Mouse (Mus musculus): ENCODE measurements around the gene Gngt2. TPM values are rescaled to one million over a fixed set of nuclear protein-coding genes. Genes with fewer than 3 reads are reported as not detected.

The Gngt2 gene
- 11.1 and 12.5 TPM in 2 replicates for polyA plus RNA-seq (2015; fragmentation: Nextera tagmentation; extraction: Ambion mirVana)

DNA sequence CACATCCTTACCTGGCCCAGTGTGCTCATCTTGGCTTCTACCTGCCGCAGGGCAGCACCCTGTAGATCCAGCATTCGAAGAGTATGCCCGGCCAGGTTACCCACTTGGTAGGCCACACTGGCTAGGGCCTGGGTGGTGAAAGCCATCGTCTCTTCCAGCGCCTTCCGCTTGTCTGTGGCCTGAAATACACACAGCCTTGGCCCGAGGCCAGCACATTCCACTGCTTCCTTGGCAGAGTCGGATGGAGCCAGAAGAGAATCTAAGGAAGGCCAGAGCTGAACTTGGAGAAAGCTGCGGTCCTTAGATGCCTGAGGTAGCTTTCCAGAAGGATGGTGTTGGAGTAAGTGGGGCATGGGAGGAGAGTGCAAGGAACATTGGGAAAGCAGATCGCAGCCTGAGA, at the start of gene Gngt2:
Gene Gngt2, plus strand, starts transcription at position 158 of the 400 bp plus-strand sequence.
- peak; percentile 45; the same call in 1 of the 2 replicates for ATAC-seq (ENCODE audit: low FRiP score, low TSS enrichment)

DNA sequence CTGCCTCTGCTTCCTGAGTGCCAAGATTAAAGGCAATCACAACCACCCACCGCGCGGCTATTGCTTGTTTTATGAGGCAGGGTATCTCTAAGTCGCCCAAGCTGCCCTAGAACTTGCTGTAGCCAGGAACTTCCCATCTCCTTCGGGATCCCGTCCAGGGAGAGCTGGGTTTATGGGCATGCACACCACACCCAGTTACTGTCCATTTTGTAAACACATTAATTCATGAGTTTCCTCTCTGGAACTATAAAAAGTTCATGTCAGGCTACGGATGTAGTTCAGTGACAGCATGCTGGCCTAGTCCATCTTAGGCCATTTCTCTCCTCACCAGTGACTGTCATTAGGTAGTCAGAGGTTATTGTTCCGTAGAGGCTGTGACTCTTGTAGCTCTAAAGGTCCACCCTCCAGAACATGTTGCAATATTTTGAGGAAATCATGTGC, 47.5 kb upstream of the Gngt2 start:
- 71% methylated on average over 8 of the region's 8 CpGs for WGBS
- H3K4me1 ChIP-seq (replicated peaks; ENCODE audit: control insufficient read depth, insufficient read depth), result no peaks in the 10 kb centered on the region
- DNase-seq (ENCODE audit: low spot score) (no peak), ATAC-seq (ENCODE audit: low FRiP score, low TSS enrichment) (no peak)
- no peak overlapping the region for H3K4me3 ChIP-seq (ENCODE audit: low read depth, low read length)
- no peaks in the 10 kb centered on the region for H3K27me3 ChIP-seq (ENCODE audit: control insufficient read depth, insufficient read depth, low read length)
- no peak overlapping the region for H3K4me2 ChIP-seq (replicated peaks; ENCODE audit: low read depth)
- H3K9ac ChIP-seq (ENCODE audit: low read length), result no peak overlapping the region
- H3K36me3 ChIP-seq (ENCODE audit: control insufficient read depth, insufficient read depth, low read length), result no peaks in the 10 kb centered on the region
- H3K27ac ChIP-seq (replicated peaks), result no peak overlapping the region
- H3K9me3 ChIP-seq (ENCODE audit: control insufficient read depth, low read length), result no peaks in the 10 kb centered on the region
- TF ChIP-seq EP300 (optimal IDR thresholded peaks at IDR 0.05) (no peak), CTCF (IDR thresholded peaks at IDR 0.05; ENCODE audit: low read depth) (no peak)

More for the DNA sequence above, at the start of gene Gngt2:
- peaks cover 3% of the 10 kb centered on the region; the same call in 1 of the 2 replicates for H3K27me3 ChIP-seq (ENCODE audit: control insufficient read depth, insufficient read depth, low read length)
- H3K9me3 ChIP-seq (ENCODE audit: control insufficient read depth, low read length), result no peaks in the 10 kb centered on the region
- DNase-seq (ENCODE audit: low spot score), result peak; percentile 74
- no peak within 1 kb of the TSS for H3K4me3 ChIP-seq (ENCODE audit: low read depth, low read length)
- no peak within 1 kb of the TSS for H3K9ac ChIP-seq (ENCODE audit: low read length)
- 0 out of 2 replicates have a peak within 1 kb of the TSS, but pooled peaks have one; percentile 5 for H3K4me2 ChIP-seq (replicated peaks; ENCODE audit: low read depth)
- H3K36me3 ChIP-seq (ENCODE audit: control insufficient read depth, insufficient read depth, low read length), result 0 out of 2 replicates have a peak, but pooled peaks cover 2% of the 10 kb centered on the region
- TF ChIP-seq EP300 (optimal IDR thresholded peaks at IDR 0.05) (no peak), CTCF (IDR thresholded peaks at IDR 0.05; ENCODE audit: low read depth) (no peak)
- WGBS, result 33% methylated on average over 10 of the region's 10 CpGs
- no peak within 1 kb of the TSS; the same call in 1 of the 2 replicates for H3K27ac ChIP-seq (replicated peaks)
- no peaks in the 10 kb centered on the region; the same call in 1 of the 2 replicates for H3K4me1 ChIP-seq (replicated peaks; ENCODE audit: control insufficient read depth, insufficient read depth)

DNA sequence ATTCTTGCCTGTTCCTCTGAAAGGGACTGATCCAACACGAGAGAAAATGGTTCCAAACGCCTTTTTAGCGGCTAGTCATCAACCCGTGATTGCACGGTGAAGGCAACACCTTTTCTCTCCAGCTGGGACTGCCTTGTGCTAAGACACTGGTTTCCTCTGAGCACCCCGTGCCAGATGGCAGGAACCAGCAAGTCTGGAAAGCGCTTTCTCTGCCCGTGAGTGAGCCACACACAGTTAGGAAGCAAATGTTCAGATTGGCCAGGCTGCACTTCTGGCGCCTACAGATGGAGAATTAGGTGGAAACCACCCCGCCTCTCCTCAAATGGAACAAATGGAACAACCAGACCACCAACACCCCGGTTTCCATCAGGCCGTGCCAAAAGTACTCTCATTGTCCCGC, 45.2 kb upstream of the Gngt2 start:
- H3K9ac ChIP-seq (ENCODE audit: low read length), result no peak overlapping the region
- WGBS, result 84% methylated on average over 13 of the region's 13 CpGs

DNA sequence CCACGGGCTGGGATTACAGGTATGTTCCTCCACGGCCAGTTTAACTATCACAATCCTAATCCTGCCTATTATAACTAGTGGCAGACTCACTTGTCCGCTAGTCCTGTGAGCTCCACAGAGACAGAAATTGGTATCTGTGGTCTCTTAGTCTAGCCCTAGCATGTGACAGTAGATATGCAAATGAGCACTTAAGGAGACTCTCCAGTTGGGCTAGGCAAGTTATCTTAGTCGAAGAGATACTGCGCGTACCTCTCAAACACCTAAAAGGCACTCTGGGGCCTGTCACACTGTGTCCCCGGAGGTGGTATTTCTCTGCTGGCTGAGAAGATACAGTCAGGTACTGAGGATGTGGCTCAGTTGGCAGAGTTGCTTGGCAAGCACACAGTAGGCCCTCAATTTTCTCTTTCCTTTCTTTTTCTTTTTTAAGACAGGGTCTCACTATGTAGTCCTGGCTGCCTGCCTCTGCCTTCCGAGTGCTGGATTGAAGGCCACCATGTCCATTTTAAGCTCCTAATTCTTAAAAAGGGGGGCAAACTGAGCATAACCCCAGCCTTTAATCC, 44.0 kb upstream of the Gngt2 start:
- no peak overlapping the region for H3K4me3 ChIP-seq (ENCODE audit: low read depth, low read length)
- H3K36me3 ChIP-seq (ENCODE audit: control insufficient read depth, insufficient read depth, low read length), result no peaks in the 10 kb centered on the region
- no peak for TF ChIP-seq CTCF (IDR thresholded peaks at IDR 0.05; ENCODE audit: low read depth)
- no peak for TF ChIP-seq EP300 (optimal IDR thresholded peaks at IDR 0.05)
- ATAC-seq (ENCODE audit: low FRiP score, low TSS enrichment), result no peak
- no peaks in the 10 kb centered on the region; the same call in 1 of the 2 replicates for H3K4me1 ChIP-seq (replicated peaks; ENCODE audit: control insufficient read depth, insufficient read depth)
- H3K9ac ChIP-seq (ENCODE audit: low read length), result no peak overlapping the region
- no peak overlapping the region for H3K4me2 ChIP-seq (replicated peaks; ENCODE audit: low read depth)
- no peak for DNase-seq (ENCODE audit: low spot score)
- no peaks in the 10 kb centered on the region for H3K9me3 ChIP-seq (ENCODE audit: control insufficient read depth, low read length)
- no peak overlapping the region for H3K27ac ChIP-seq (replicated peaks)
- H3K27me3 ChIP-seq (ENCODE audit: control insufficient read depth, insufficient read depth, low read length), result no peaks in the 10 kb centered on the region
- 93% methylated on average over 8 of the region's 8 CpGs for WGBS

More for the DNA sequence above, 45.2 kb upstream of the Gngt2 start:
- Histone ChIP-seq H3K27me3 (ENCODE audit: control insufficient read depth, insufficient read depth, low read length) (no peaks in the 10 kb centered on the region), H3K27ac (replicated peaks) (no peak overlapping the region), H3K9me3 (ENCODE audit: control insufficient read depth, low read length) (no peaks in the 10 kb centered on the region), H3K36me3 (ENCODE audit: control insufficient read depth, insufficient read depth, low read length) (no peaks in the 10 kb centered on the region), H3K4me2 (replicated peaks; ENCODE audit: low read depth) (no peak overlapping the region), H3K4me3 (ENCODE audit: low read depth, low read length) (no peak overlapping the region), H3K4me1 (replicated peaks; ENCODE audit: control insufficient read depth, insufficient read depth) (no peaks in the 10 kb centered on the region; the same call in 1 of the 2 replicates)
- TF ChIP-seq EP300 (optimal IDR thresholded peaks at IDR 0.05) (no peak), CTCF (IDR thresholded peaks at IDR 0.05; ENCODE audit: low read depth) (no peak)
- ATAC-seq (ENCODE audit: low FRiP score, low TSS enrichment) (no peak), DNase-seq (ENCODE audit: low spot score) (no peak)

DNA sequence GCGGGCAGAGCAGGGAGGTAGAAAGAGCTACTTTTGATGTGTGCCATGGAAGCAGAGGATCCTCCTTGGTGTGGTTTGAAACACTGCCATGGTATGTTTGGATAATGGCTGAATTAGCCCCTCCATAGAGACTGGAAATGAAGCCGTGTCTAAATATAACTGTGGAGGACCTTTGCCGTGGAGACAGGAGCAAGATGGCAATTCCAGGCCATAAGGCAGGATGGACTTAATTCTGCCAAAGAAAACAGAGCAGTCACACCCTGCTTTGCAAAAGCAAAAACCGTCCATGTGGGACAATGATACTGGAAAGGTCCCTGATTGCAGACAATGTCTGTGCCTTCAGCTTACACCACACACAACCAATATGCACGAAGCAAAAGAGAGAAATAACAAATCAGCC, 42.8 kb upstream of the Gngt2 start:
- H3K4me2 ChIP-seq (replicated peaks; ENCODE audit: low read depth), result no peak overlapping the region
- TF ChIP-seq CTCF (IDR thresholded peaks at IDR 0.05; ENCODE audit: low read depth) (no peak), EP300 (optimal IDR thresholded peaks at IDR 0.05) (no peak)
- no peaks in the 10 kb centered on the region for H3K36me3 ChIP-seq (ENCODE audit: control insufficient read depth, insufficient read depth, low read length)
- 56% methylated on average over 5 of the region's 5 CpGs for WGBS
- no peak overlapping the region for H3K27ac ChIP-seq (replicated peaks)
- H3K9me3 ChIP-seq (ENCODE audit: control insufficient read depth, low read length), result no peaks in the 10 kb centered on the region
- no peaks in the 10 kb centered on the region for H3K27me3 ChIP-seq (ENCODE audit: control insufficient read depth, insufficient read depth, low read length)
- ATAC-seq (ENCODE audit: low FRiP score, low TSS enrichment) (no peak), DNase-seq (ENCODE audit: low spot score) (no peak)
- no peaks in the 10 kb centered on the region; the same call in 1 of the 2 replicates for H3K4me1 ChIP-seq (replicated peaks; ENCODE audit: control insufficient read depth, insufficient read depth)
- no peak overlapping the region for H3K9ac ChIP-seq (ENCODE audit: low read length)
- H3K4me3 ChIP-seq (ENCODE audit: low read depth, low read length), result no peak overlapping the region

DNA sequence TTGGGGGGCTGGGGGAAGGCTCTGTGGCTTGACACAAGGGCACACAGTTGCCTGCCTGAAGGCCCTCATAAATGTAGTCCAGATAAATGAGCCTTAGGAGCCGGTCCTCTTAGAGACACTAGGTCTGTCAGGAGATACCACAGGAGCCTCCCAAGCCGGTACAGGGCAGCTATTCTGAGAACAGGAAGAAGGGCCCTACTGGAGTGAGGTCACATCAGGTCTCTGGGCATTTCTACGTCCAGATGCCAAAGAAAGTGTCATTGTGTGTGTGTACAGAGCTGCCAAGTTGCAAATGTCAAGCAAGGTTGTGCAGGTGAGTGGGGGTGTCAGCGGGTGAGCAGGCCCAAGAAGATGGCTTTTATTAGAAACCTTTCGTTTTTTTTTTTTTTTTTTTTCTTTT, 41.4 kb upstream of the Gngt2 start:
- DNase-seq (ENCODE audit: low spot score) (no peak), ATAC-seq (ENCODE audit: low FRiP score, low TSS enrichment) (no peak)
- Histone ChIP-seq H3K4me2 (replicated peaks; ENCODE audit: low read depth) (no peak overlapping the region), H3K9ac (ENCODE audit: low read length) (no peak overlapping the region), H3K27ac (replicated peaks) (no peak overlapping the region), H3K36me3 (ENCODE audit: control insufficient read depth, insufficient read depth, low read length) (no peaks in the 10 kb centered on the region), H3K4me3 (ENCODE audit: low read depth, low read length) (no peak overlapping the region), H3K27me3 (ENCODE audit: control insufficient read depth, insufficient read depth, low read length) (no peaks in the 10 kb centered on the region), H3K9me3 (ENCODE audit: control insufficient read depth, low read length) (no peaks in the 10 kb centered on the region), H3K4me1 (replicated peaks; ENCODE audit: control insufficient read depth, insufficient read depth) (no peaks in the 10 kb centered on the region; the same call in 1 of the 2 replicates)
- TF ChIP-seq CTCF (IDR thresholded peaks at IDR 0.05; ENCODE audit: low read depth), result no peak
- TF ChIP-seq EP300 (optimal IDR thresholded peaks at IDR 0.05), result no peak
- WGBS, result 68% methylated on average over 5 of the region's 5 CpGs

All from stomach, postnatal 0 days (tissue).